Mouse (Mus musculus): ENCODE results near the gene Cfap299. TPM values are rescaled to one million over a fixed set of nuclear protein-coding genes. Genes with fewer than 3 reads are reported as not detected.

Gene Cfap299
- polyA plus RNA-seq, 1 experiment from 2014 or later, result 0.17 TPM

- no peak overlapping the region for H3K4me3 ChIP-seq
- H3K27me3 ChIP-seq (ENCODE audit: poor library complexity, severe bottlenecking), result no peaks in the 10 kb centered on the region
- no peak overlapping the region for H3K27ac ChIP-seq
- no peaks in the 10 kb centered on the region for H3K4me1 ChIP-seq
- no peak for DNase-seq (ENCODE audit: extremely low spot score, low spot score)
- H3K9me3 ChIP-seq, result no peaks in the 10 kb centered on the region
- 94% methylated on average over 5 of the region's 5 CpGs for WGBS
- H3K36me3 ChIP-seq (replicated peaks), result no peaks in the 10 kb centered on the region
Observed at GRCm38 (mm10) chr5:98613511-98613910, 284.4 kb downstream of the Cfap299 start.

GRCm38 (mm10) chr5:98616902-98617301 is 287.8 kb downstream of the Cfap299 start:
- H3K27ac ChIP-seq, result no peak overlapping the region

GRCm38 (mm10) chr5:98617416-98617815 is 288.3 kb downstream of the Cfap299 start:
- 95% methylated on average over 4 of the region's 4 CpGs for WGBS
- no peak for DNase-seq (ENCODE audit: extremely low spot score, low spot score)

More at GRCm38 (mm10) chr5:98616902-98617301, 287.8 kb downstream of the Cfap299 start:
- Histone ChIP-seq H3K4me1 (no peaks in the 10 kb centered on the region), H3K27me3 (ENCODE audit: poor library complexity, severe bottlenecking) (no peaks in the 10 kb centered on the region), H3K36me3 (replicated peaks) (no peaks in the 10 kb centered on the region), H3K4me3 (no peak overlapping the region), H3K9me3 (no peaks in the 10 kb centered on the region)
- no peak for DNase-seq (ENCODE audit: extremely low spot score, low spot score)
- WGBS, result 73% methylated on average over 3 of the region's 3 CpGs

GRCm38 (mm10) chr5:98650345-98650744 is 321.2 kb downstream of the Cfap299 start:
- no peak overlapping the region for H3K4me3 ChIP-seq
- no peaks in the 10 kb centered on the region for H3K36me3 ChIP-seq (replicated peaks)
- DNase-seq (ENCODE audit: extremely low spot score, low spot score), result no peak
- no peaks in the 10 kb centered on the region for H3K27me3 ChIP-seq (ENCODE audit: poor library complexity, severe bottlenecking)
- H3K9me3 ChIP-seq, result no peaks in the 10 kb centered on the region
- no peaks in the 10 kb centered on the region for H3K4me1 ChIP-seq
- H3K27ac ChIP-seq, result no peak overlapping the region

More at GRCm38 (mm10) chr5:98617416-98617815, 288.3 kb downstream of the Cfap299 start:
- no peaks in the 10 kb centered on the region for H3K36me3 ChIP-seq (replicated peaks)
- H3K27me3 ChIP-seq (ENCODE audit: poor library complexity, severe bottlenecking), result no peaks in the 10 kb centered on the region
- H3K4me1 ChIP-seq, result no peaks in the 10 kb centered on the region
- H3K4me3 ChIP-seq, result no peak overlapping the region
- H3K27ac ChIP-seq, result no peak overlapping the region
- H3K9me3 ChIP-seq, result no peaks in the 10 kb centered on the region

GRCm38 (mm10) chr5:98651049-98651448 is 321.9 kb downstream of the Cfap299 start:
- no peaks in the 10 kb centered on the region for H3K9me3 ChIP-seq
- DNase-seq (ENCODE audit: extremely low spot score, low spot score), result no peak
- no peaks in the 10 kb centered on the region for H3K36me3 ChIP-seq (replicated peaks)
- no peak overlapping the region for H3K4me3 ChIP-seq
- H3K27ac ChIP-seq, result no peak overlapping the region
- WGBS, result 92% methylated on average over 5 of the region's 5 CpGs
- H3K4me1 ChIP-seq, result no peaks in the 10 kb centered on the region
- H3K27me3 ChIP-seq (ENCODE audit: poor library complexity, severe bottlenecking), result no peaks in the 10 kb centered on the region

GRCm38 (mm10) chr5:98688254-98688653 is 359.1 kb downstream of the Cfap299 start:
- no peaks in the 10 kb centered on the region for H3K27me3 ChIP-seq (ENCODE audit: poor library complexity, severe bottlenecking)
- H3K4me3 ChIP-seq, result no peak overlapping the region
- DNase-seq (ENCODE audit: extremely low spot score, low spot score), result no peak
- H3K4me1 ChIP-seq, result no peaks in the 10 kb centered on the region
- peaks cover 4% of the 10 kb centered on the region; the same call in 1 of the 2 replicates for H3K9me3 ChIP-seq
- WGBS, result 95% methylated on average over 5 of the region's 5 CpGs
- no peak overlapping the region for H3K27ac ChIP-seq
- H3K36me3 ChIP-seq (replicated peaks), result no peaks in the 10 kb centered on the region

- Histone ChIP-seq H3K27me3 (ENCODE audit: poor library complexity, severe bottlenecking) (no peaks in the 10 kb centered on the region), H3K36me3 (replicated peaks) (no peaks in the 10 kb centered on the region), H3K9me3 (peaks cover 4% of the 10 kb centered on the region; the same call in 1 of the 2 replicates), H3K27ac (no peak overlapping the region), H3K4me1 (no peaks in the 10 kb centered on the region), H3K4me3 (no peak overlapping the region)
- 78% methylated on average over 5 of the region's 5 CpGs for WGBS
- no peak for DNase-seq (ENCODE audit: extremely low spot score, low spot score)
Observed at GRCm38 (mm10) chr5:98692070-98692469, 363.0 kb downstream of the Cfap299 start.

- Histone ChIP-seq H3K4me3 (no peak overlapping the region), H3K27ac (no peak overlapping the region), H3K27me3 (ENCODE audit: poor library complexity, severe bottlenecking) (no peaks in the 10 kb centered on the region), H3K36me3 (replicated peaks) (no peaks in the 10 kb centered on the region), H3K9me3 (no peaks in the 10 kb centered on the region), H3K4me1 (0 out of 2 replicates have a peak, but pooled peaks cover 3% of the 10 kb centered on the region)
- 85% methylated on average over 8 of the region's 8 CpGs for WGBS
- DNase-seq (ENCODE audit: extremely low spot score, low spot score), result no peak
Observed at GRCm38 (mm10) chr5:98696336-98696735, 367.2 kb downstream of the Cfap299 start.

- Histone ChIP-seq H3K27ac (no peak overlapping the region), H3K36me3 (replicated peaks) (no peaks in the 10 kb centered on the region), H3K9me3 (no peaks in the 10 kb centered on the region), H3K27me3 (ENCODE audit: poor library complexity, severe bottlenecking) (no peaks in the 10 kb centered on the region), H3K4me3 (no peak overlapping the region), H3K4me1 (peaks cover 7% of the 10 kb centered on the region; the same call in 1 of the 2 replicates)
- DNase-seq (ENCODE audit: extremely low spot score, low spot score), result no peak
- 55% methylated on average over 5 of the region's 5 CpGs for WGBS
Observed at GRCm38 (mm10) chr5:98703963-98704362, 374.9 kb downstream of the Cfap299 start.

GRCm38 (mm10) chr5:98706597-98706996 is 377.5 kb downstream of the Cfap299 start:
- 86% methylated on average over 4 of the region's 4 CpGs for WGBS
- Histone ChIP-seq H3K27me3 (ENCODE audit: poor library complexity, severe bottlenecking) (no peaks in the 10 kb centered on the region), H3K4me3 (no peak overlapping the region), H3K9me3 (no peaks in the 10 kb centered on the region), H3K4me1 (peaks cover 4% of the 10 kb centered on the region; the same call in 1 of the 2 replicates), H3K27ac (no peak overlapping the region), H3K36me3 (replicated peaks) (no peaks in the 10 kb centered on the region)
- DNase-seq (ENCODE audit: extremely low spot score, low spot score), result no peak

GRCm38 (mm10) chr5:98715392-98715791 is 386.3 kb downstream of the Cfap299 start:
- H3K4me3 ChIP-seq, result no peak overlapping the region
- 80% methylated on average over 2 of the region's 2 CpGs for WGBS
- DNase-seq (ENCODE audit: extremely low spot score, low spot score), result no peak
- H3K27me3 ChIP-seq (ENCODE audit: poor library complexity, severe bottlenecking), result no peaks in the 10 kb centered on the region
- H3K36me3 ChIP-seq (replicated peaks), result no peaks in the 10 kb centered on the region
- no peaks in the 10 kb centered on the region for H3K9me3 ChIP-seq
- no peaks in the 10 kb centered on the region for H3K4me1 ChIP-seq
- no peak overlapping the region for H3K27ac ChIP-seq

GRCm38 (mm10) chr5:98732157-98733009 is 403.3 kb downstream of the Cfap299 start:
- no peaks in the 10 kb centered on the region for H3K9me3 ChIP-seq
- no peak overlapping the region for H3K4me3 ChIP-seq
- H3K36me3 ChIP-seq (replicated peaks), result no peaks in the 10 kb centered on the region
- WGBS, result 73% methylated on average over 6 of the region's 6 CpGs
- peaks cover 9% of the 10 kb centered on the region for H3K4me1 ChIP-seq
- no peak overlapping the region for H3K27ac ChIP-seq
- H3K27me3 ChIP-seq (ENCODE audit: poor library complexity, severe bottlenecking), result no peaks in the 10 kb centered on the region
- no peak for DNase-seq (ENCODE audit: extremely low spot score, low spot score)

GRCm38 (mm10) chr5:98733010-98733399 is 403.9 kb downstream of the Cfap299 start:
- peaks cover 9% of the 10 kb centered on the region for H3K4me1 ChIP-seq
- no peak overlapping the region for H3K27ac ChIP-seq
- WGBS, result 75% methylated on average over 2 of the region's 2 CpGs
- no peak overlapping the region for H3K4me3 ChIP-seq
- H3K27me3 ChIP-seq (ENCODE audit: poor library complexity, severe bottlenecking), result no peaks in the 10 kb centered on the region
- H3K9me3 ChIP-seq, result no peaks in the 10 kb centered on the region
- DNase-seq (ENCODE audit: extremely low spot score, low spot score), result no peak
- H3K36me3 ChIP-seq (replicated peaks), result no peaks in the 10 kb centered on the region
